Mouse (Mus musculus) left cerebral cortex, postnatal 4 days (tissue): ENCODE results near the gene Slc2a10. TPM values are rescaled to one million over a fixed set of nuclear protein-coding genes. Genes with fewer than 3 reads are reported as not detected.

ENCODE experiments used
- DNase-seq: peaks from one replicate; pipeline ENCODE4 v3.0.0-alpha.2; 2022
- intact Hi-C: fragments of 180-260 bp; cut with DNase I; formaldehyde crosslinking; loops from one replicate; pipeline ENCODE4 v1.15.1; 2025
- total RNA-seq, 2 experiments: library from RNA; stranded (reverse); gene quantifications; 2 replicates each; pipeline ENCODE4 v1.2.3; 2021

The Slc2a10 gene
- total RNA-seq, 2 experiments from 2014 or later, result 1.1 to 1.3 TPM

DNA sequence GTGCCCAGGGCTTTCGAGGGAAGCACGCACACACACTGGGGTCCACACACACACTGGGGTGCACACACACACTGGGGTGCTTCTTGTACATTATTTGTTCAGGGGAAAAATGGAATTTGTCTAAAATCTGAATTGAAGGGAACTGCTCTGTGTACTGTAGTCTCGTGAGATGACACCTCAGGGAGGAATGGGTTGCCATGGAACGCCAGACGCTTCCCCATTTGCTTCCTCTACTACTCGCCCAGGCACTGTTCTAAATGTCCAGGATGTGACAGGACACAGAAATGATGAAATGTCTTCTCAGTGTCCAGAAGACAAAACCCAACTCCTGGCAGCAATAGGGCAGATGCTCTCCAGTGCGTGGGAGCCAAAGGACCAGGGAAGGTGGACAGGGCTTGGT is 53.7 kb downstream of the Slc2a10 start:
- intact Hi-C loops, result no loop called here
- DNase-seq, result no peak

DNA sequence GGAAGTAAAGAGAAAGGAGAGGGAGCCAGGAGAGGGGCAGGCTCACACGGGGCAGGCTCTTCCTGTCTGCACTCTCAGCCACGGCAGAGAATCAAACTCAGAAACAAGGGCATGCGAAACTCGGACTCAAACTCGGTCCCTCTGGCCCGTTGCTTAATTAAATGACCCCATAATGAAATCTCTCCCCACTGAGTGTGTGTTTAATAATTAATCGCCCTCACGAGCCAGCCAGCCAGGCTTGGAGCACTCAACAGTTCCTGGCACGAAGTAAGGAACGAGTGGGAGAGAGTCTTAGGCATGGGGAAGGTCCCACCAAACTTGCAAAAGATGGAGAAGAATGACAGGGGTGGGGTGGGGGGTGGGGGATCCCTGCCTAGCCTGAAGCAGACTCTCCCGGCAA is 55.3 kb downstream of the Slc2a10 start:
- intact Hi-C loops, result no loop called here
- DNase-seq, result no peak

DNA sequence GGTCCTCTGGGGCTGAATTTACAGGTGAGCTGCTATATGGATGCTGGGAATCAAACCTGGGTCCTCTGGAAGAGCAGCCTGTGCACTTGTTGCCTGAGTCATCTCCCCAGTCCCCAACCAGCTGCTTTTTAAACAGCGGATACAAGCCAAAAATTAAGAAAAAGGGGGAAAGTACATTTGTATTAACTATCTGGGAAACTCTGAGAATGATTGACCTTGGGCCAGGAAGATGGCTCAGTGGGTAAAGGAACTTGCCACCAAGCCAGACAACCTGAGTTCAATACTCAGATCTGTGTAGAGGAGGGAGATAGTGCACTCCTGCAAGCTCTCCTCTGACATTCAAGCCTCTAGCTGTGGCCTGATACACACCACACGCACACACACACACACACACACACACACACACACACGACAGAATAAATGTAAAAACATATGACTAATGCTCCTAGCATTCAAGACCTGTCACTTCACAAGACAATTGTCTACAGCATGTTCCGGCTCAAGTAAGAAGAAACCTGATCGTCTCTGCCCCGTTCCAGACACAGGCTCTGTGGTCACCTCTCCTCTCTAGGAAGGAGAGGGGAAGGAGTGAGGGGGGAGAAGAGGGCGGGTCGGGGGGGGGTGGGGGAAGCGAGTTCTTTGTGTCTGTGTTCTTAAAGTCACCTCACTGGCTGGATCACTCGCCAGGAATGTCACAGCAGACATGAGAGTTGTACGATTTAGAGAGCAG is 56.1 kb downstream of the Slc2a10 start:
- no peak for DNase-seq
- intact Hi-C loops, result no loop called here

DNA sequence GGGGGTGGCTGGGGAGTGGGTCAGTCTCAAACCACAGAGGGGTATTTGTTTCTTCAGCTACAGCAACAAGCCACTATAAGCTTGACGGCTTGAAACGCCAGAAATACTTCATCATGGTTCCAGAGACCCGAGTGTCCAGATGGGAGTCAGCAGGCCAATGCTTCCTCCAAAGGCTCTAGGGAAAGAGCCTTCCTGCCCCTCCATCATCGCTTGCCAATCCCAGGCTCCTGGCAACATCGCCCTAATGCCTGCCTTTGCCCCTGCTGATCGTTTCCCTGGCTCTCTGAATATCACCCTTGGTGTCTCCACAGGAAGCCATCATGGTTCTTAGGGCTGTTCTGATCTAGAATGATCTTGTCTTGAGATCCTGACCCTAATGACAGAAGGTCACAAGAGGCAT is 58.3 kb downstream of the Slc2a10 start:
- intact Hi-C loops, result no loop called here
- DNase-seq, result no peak

DNA sequence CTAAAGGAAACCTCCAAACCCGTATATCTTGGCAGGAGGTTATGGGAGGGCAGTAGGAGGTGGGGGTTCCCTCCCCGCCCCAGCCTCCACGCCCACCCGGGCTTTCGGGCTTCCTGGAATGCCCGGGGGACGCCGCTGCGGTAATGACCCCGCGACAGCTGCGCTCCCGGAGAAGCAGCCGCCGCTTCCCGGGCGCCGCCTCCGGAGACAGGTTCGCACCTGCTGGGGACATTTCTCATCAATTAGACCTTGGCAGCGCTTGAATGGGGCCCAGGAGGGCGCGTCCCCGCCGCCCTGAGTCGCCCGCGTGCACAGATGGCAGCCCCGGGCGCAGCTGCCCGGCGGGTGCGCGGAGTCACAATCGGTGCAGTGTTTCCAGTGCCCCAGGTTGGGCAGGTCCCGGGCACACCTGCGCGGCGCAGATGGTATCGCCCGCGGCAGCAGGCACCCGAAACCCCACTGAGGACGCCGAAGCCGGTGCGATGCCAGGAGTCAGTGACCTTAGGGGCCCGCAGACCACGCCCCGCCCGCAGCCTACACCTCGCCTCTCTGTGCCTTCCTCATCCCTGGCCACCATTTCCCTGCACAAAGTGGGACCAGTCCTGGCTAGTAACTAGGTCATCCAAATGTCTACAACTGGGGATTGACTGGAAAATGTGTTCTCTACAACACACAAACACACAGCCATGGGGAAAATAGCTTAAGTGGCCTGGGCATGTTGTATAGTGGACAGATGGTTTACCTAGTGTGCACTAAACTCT is 59.9 kb downstream of the Slc2a10 start:
- peak; percentile 79 for DNase-seq
- intact Hi-C loops, result no loop called here

DNA sequence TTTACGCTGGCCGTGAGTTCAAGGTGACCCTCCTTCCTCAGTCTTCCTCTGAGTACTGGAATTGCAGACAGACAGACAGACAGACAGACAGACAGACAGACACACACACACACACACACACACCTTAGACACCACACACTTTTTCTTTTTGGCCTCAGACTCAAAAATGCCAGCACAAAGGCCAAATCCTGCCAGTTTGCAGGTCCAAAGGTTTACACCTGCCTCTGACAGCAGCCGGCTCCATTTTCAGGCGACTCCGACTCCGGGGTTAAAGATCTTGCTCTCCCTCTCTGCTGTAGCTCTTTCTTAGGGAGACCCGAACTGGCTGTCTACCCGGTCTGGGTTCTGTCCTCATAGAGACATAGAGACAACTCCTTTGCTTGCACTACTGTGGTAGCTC is 60.5 kb downstream of the Slc2a10 start:
- DNase-seq, result no peak
- intact Hi-C loops, result no loop called here

DNA sequence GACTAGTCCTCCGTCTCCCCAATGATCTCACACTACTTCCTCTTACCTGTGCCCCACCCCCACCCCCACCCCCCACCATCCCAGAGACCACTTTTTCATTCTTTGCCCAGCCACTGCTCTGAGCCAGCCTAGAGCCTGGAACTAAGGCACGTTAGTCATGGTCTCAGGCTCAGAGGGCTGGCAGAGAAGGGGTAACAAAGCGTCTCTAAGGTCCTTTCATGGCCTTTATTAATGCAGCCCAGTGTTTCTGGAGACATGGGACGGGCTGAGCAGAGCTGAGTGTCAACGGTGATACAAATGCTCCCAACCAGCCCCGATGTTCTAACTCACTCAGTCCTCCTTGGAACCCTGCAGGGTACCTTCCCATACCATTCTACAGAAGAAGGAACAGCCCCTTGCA is 61.0 kb downstream of the Slc2a10 start:
- DNase-seq, result no peak
- intact Hi-C loops, result no loop called here

DNA sequence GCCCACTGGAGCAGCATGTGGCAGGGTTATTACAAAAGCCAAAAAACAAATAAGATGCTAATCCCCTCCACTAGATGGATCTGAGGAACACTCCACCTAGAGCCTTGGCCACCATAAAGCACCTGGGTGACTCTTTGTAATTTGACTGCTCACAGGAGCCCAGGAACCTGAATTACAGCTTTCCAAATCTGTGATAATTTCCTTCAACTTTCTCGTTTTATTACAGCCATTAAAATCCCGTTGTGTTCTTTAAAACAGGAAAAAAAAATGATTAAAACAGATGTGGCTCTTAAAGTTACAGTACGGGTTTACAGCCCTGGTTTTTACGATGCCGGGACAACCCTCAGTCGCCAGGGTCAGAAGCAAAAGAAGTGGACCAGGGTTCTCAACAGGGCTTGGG is 63.3 kb downstream of the Slc2a10 start:
- intact Hi-C loops, result no loop called here

DNA sequence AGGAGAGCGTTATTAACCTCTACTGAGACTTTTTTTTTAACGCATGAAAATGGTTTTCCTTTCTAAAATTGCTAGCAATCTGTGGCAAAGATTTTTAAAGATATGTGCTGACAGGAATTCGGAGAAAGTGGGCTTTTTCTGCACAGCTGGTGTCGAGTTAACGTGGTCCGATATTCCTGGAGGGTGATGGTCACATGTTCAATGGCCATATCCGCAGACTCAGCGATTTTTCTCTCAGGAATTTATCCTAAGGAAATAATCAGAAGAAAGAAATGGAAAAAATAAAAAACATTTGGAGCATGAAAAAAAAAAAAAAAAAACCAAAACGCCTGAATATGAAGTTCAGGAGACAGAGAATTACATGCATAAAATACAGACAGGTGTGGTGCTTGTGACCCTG is 64.2 kb downstream of the Slc2a10 start:
- intact Hi-C loops, result no loop called here
- DNase-seq, result no peak

More for the DNA sequence above, 63.3 kb downstream of the Slc2a10 start:
- no peak for DNase-seq

DNA sequence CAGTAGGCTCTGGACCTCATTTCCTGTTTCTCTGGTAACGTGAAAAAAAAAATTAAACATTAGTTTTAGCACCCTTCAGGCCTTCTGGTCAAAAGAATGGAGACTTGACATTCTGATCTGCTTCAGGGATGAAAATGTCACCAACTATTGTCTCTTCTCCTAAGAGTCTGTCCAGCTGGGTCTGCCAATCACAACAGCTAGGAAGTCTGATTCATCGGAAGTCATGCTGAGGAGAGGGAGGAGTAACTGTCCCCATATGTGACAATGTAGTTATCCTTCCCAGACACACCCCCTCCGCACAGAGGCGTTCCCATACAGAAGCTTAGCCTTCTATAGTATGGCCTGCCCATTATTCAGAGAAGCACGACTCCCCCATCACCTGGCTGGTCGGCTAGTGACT is 65.3 kb downstream of the Slc2a10 start:
- intact Hi-C loops, result no loop called here
- no peak for DNase-seq

Other genes with a start within 250 kb of the Slc2a10 start
- 10 to 100 TPM; 36.4 to 37.1 TPM for gene Slc35c2, start 215.9 kb upstream of the Slc2a10 start, total RNA-seq
- 10 to 100 TPM; 79.3 to 80.6 TPM for gene Elmo2, start 177.3 kb upstream of the Slc2a10 start, total RNA-seq
- 1 to 10 TPM; 4.3 to 5.8 TPM for gene Zfp663, start 135.1 kb upstream of the Slc2a10 start, total RNA-seq
- gene Zfp334, start 115.5 kb upstream of the Slc2a10 start, total RNA-seq, result 10 to 100 TPM; 16.5 TPM
- gene Ocstamp, start 103.4 kb upstream of the Slc2a10 start, total RNA-seq, result not detected
- 10 to 100 TPM; 13.0 to 14.2 TPM for gene Slc13a3, start 30.6 kb upstream of the Slc2a10 start, total RNA-seq
- 10 to 100 TPM; 22.4 to 24.6 TPM for gene Trp53rka, start 10.5 kb upstream of the Slc2a10 start, total RNA-seq
- gene Eya2, start 91.2 kb downstream of the Slc2a10 start, total RNA-seq, result 1 to 10 TPM; 7.0 to 7.8 TPM